In genomic region chr17:88325326-88325909, GRCm38 (mm10) we compare ENCODE assay signal across 12 mouse cellular contexts.
DNase-seq lines count a peak whose midpoint lies in the region; ATAC-seq and TF ChIP-seq lines count a peak whose summit lies in the region.
"Had no signal": no experiment of that assay in that cellular context is flagged by ENCODE, and none has a peak within 500 bp of the region (broad histone marks: within the 10 kb centered on the region; RNA-seq: fewer than 3 reads in every experiment).

No protein-coding gene starts in this region.

- H3K36me3 ChIP-seq in kidney, postnatal 0 days (ENCODE audit: insufficient read depth, low read length) = no peaks in the 10 kb centered on the region
- 0 out of 2 replicates have a peak, but pooled peaks cover 3% of the 10 kb centered on the region for H3K36me3 ChIP-seq in hindbrain, embryonic 10.5 days
- H3K36me3 ChIP-seq in midbrain, embryonic 11.5 days (ENCODE audit: control insufficient read depth, insufficient read depth, low read length) = no peaks in the 10 kb centered on the region; the same call in 1 of the 2 replicates
- no peaks in the 10 kb centered on the region for H3K36me3 ChIP-seq in stomach, embryonic 14.5 days (ENCODE audit: control insufficient read depth, insufficient read depth, low read length)
- H3K36me3 ChIP-seq: liver, embryonic 12.5 days had no signal

- H3K4me3 ChIP-seq in kidney, postnatal 0 days (replicated peaks; ENCODE audit: low read depth, low read length) = no peak overlapping the region
- peak overlapping the region; percentile 20 for H3K4me3 ChIP-seq in hindbrain, embryonic 10.5 days
- no peak overlapping the region for H3K4me3 ChIP-seq in midbrain, embryonic 11.5 days (ENCODE audit: low read depth, low read length)
- no peak overlapping the region for H3K4me3 ChIP-seq in stomach, embryonic 14.5 days (ENCODE audit: low read depth, low read length)
- H3K4me3 ChIP-seq: liver, embryonic 12.5 days; megakaryocyte, embryonic 14.5 days had no signal

- H3K4me1 ChIP-seq in kidney, postnatal 0 days (replicated peaks; ENCODE audit: insufficient read depth, low read length) = 0 out of 2 replicates have a peak, but pooled peaks cover 2% of the 10 kb centered on the region
- peaks cover 55% of the 10 kb centered on the region for H3K4me1 ChIP-seq in hindbrain, embryonic 10.5 days (replicated peaks)
- H3K4me1 ChIP-seq in midbrain, embryonic 11.5 days (ENCODE audit: control insufficient read depth, insufficient read depth, low read length) = peaks cover 25% of the 10 kb centered on the region; the same call in 1 of the 2 replicates
- H3K4me1 ChIP-seq in stomach, embryonic 14.5 days (ENCODE audit: control insufficient read depth, insufficient read depth, low read length) = no peaks in the 10 kb centered on the region
- H3K4me1 ChIP-seq: liver, embryonic 12.5 days; megakaryocyte, embryonic 14.5 days had no signal

- H3K27me3 ChIP-seq in kidney, postnatal 0 days (ENCODE audit: insufficient read depth, low read length) = no peaks in the 10 kb centered on the region
- peaks cover 74% of the 10 kb centered on the region for H3K27me3 ChIP-seq in hindbrain, embryonic 10.5 days (ENCODE audit: insufficient read depth, poor library complexity, severe bottlenecking)
- peaks cover 72% of the 10 kb centered on the region for H3K27me3 ChIP-seq in midbrain, embryonic 11.5 days (ENCODE audit: control insufficient read depth, insufficient read depth, low read length)
- no peaks in the 10 kb centered on the region for H3K27me3 ChIP-seq in stomach, embryonic 14.5 days (ENCODE audit: control insufficient read depth, insufficient read depth, low read length)
- H3K27me3 ChIP-seq: liver, embryonic 12.5 days; megakaryocyte, embryonic 14.5 days had no signal

- no peak; the same call in 1 of the 2 replicates for ATAC-seq in kidney, postnatal 0 days (replicated peaks; ENCODE audit: low FRiP score, low read depth)
- ATAC-seq in midbrain, embryonic 11.5 days (ENCODE audit: low FRiP score) = no peak; the same call in 1 of the 2 replicates
- ATAC-seq in stomach, embryonic 14.5 days (ENCODE audit: insufficient number of reproducible peaks, insufficient read depth, low FRiP score, low read depth) = 0 out of 2 replicates have a peak, but pooled peaks have one; percentile 7
- ATAC-seq: liver, embryonic 12.5 days had no signal

- no peak overlapping the region for H3K4me2 ChIP-seq in kidney, postnatal 0 days (ENCODE audit: low read length)
- H3K4me2 ChIP-seq in midbrain, embryonic 11.5 days = peak overlapping the region; percentile 6; the same call in 1 of the 2 replicates
- no peak overlapping the region for H3K4me2 ChIP-seq in stomach, embryonic 14.5 days (replicated peaks; ENCODE audit: low read depth, low read length)
- H3K4me2 ChIP-seq: liver, embryonic 12.5 days had no signal

- H3K9me3 ChIP-seq in kidney, postnatal 0 days (replicated peaks; ENCODE audit: low read length) = no peaks in the 10 kb centered on the region
- peaks cover 4% of the 10 kb centered on the region for H3K9me3 ChIP-seq in hindbrain, embryonic 10.5 days
- H3K9me3 ChIP-seq in midbrain, embryonic 11.5 days (ENCODE audit: control insufficient read depth, low read length) = no peaks in the 10 kb centered on the region; the same call in 1 of the 2 replicates
- H3K9me3 ChIP-seq in stomach, embryonic 14.5 days (ENCODE audit: control insufficient read depth, low read depth, low read length) = peaks cover 2% of the 10 kb centered on the region; the same call in 1 of the 2 replicates

- 51% methylated on average over 14 of the region's 14 CpGs for WGBS in kidney, postnatal 0 days
- WGBS in hindbrain, embryonic 10.5 days = 19% methylated on average over 14 of the region's 14 CpGs
- 14% methylated on average over 14 of the region's 14 CpGs for WGBS in midbrain, embryonic 11.5 days
- WGBS in stomach, embryonic 14.5 days = 61% methylated on average over 14 of the region's 14 CpGs

- no peak overlapping the region for H3K9ac ChIP-seq in kidney, postnatal 0 days (ENCODE audit: low read depth, low read length)
- H3K9ac ChIP-seq in midbrain, embryonic 11.5 days (ENCODE audit: low read length) = no peak overlapping the region
- H3K9ac ChIP-seq in stomach, embryonic 14.5 days (replicated peaks; ENCODE audit: low read depth, low read length) = no peak overlapping the region
- H3K9ac ChIP-seq: liver, embryonic 12.5 days had no signal

- TF ChIP-seq CTCF in kidney, postnatal 0 days (IDR thresholded peaks at IDR 0.05; ENCODE audit: low read depth) = no peak

- 0 out of 2 replicates have a peak overlapping the region, but pooled peaks have one; percentile 48 for H3K27ac ChIP-seq in kidney, postnatal 0 days
- H3K27ac ChIP-seq in hindbrain, embryonic 10.5 days = peak overlapping the region; percentile 84
- no peak overlapping the region for H3K27ac ChIP-seq in midbrain, embryonic 11.5 days (ENCODE audit: low read depth, low read length)
- no peak overlapping the region for H3K27ac ChIP-seq in stomach, embryonic 14.5 days (ENCODE audit: low read length)
- H3K27ac ChIP-seq: liver, embryonic 12.5 days had no signal

- DNase-seq in kidney, postnatal 0 days (ENCODE audit: low spot score) = no peak
- no peak for DNase-seq in kidney, adult 11 months
- no peak for DNase-seq in hindbrain, embryonic 10.5 days (ENCODE audit: low spot score)
- peak; percentile 92 for DNase-seq in midbrain, embryonic 11.5 days (ENCODE audit: low spot score, missing footprints)
- DNase-seq in c-Kit-positive CD71-positive TER-119-positive erythroid progenitor cells, embryonic 14.5 days (ENCODE audit: low spot score) = no peak
- no peak for DNase-seq in frontal cortex, postnatal 10 days (ENCODE audit: low spot score in 2 of 2)
- DNase-seq in thymus, postnatal 4 days = no peak
- DNase-seq: cerebellum, postnatal 10 days; gastrocnemius, postnatal 36 days had no signal

Comparison
In these comparisons a context has a peak if more than half of its experiments do, and no peak if none do; other contexts are left out.
1. H3K27ac ChIP-seq: peak in kidney, postnatal 0 days (single experiment) and hindbrain, embryonic 10.5 days (single experiment); none in midbrain, embryonic 11.5 days (single experiment) and stomach, embryonic 14.5 days (single experiment).